Mouse (Mus musculus): ENCODE measurements around the gene Myo16.

DNA sequence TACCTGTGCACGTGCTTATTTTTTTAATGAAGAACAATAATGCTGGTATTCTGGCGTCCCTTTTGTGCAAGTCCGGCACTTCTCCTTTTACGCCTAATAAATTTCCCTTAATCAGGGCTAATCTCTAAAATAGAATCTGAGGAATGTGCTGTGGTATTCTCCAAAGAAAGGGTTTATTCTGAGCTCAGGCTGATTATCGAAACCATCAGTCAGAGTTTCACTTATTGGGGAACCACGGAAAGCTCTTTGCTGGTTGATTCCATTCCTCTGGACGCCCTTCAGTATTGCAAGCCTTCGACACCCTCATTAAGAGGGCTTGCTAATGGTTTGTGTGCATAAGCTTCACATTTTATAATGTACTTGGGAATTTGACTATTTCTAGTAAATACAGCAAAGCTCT is 475.0 kb downstream of the Myo16 start:
- no peak for TF ChIP-seq POLR2A (IDR thresholded peaks at IDR 0.05; ENCODE audit: control insufficient read depth, low read depth, low read length)
- TF ChIP-seq CTCF (IDR thresholded peaks at IDR 0.05; ENCODE audit: control insufficient read depth, insufficient read depth, insufficient replicate concordance, low read depth, low read length): no peak

Measured in testis, adult 2 months (tissue).